Mouse (Mus musculus): ENCODE measurements around the gene Rilp. TPM values are rescaled to one million over a fixed set of nuclear protein-coding genes. Genes with fewer than 3 reads are reported as not detected.
"Not testable (repeated sequence)": the region's sequence is repeated elsewhere in the genome, so short reads cannot be mapped to it uniquely, and the experiment has no call there.

The Rilp gene
- polyA plus RNA-seq, 1 experiment from 2014 or later: 0.15 TPM

- Histone ChIP-seq H3K36me3 (replicated peaks) (0 out of 2 replicates have a peak, but pooled peaks cover 3% of the 10 kb centered on the region), H3K4me3 (no peak overlapping the region; the same call in 1 of the 2 replicates), H3K27ac (peak overlapping the region; percentile 79), H3K9me3 (no peaks in the 10 kb centered on the region), H3K4me1 (peaks cover 52% of the 10 kb centered on the region), H3K27me3 (ENCODE audit: poor library complexity, severe bottlenecking) (peaks cover under 1% of the 10 kb centered on the region; the same call in 1 of the 2 replicates)
- no peak for DNase-seq (ENCODE audit: extremely low spot score, low spot score)
- 66% methylated on average over 9 of the region's 9 CpGs for WGBS
These were observed 28.5 kb downstream of the Rilp start for GRCm38 (mm10) chr11:75538184-75538969.

GRCm38 (mm10) chr11:75538970-75539299, 29.0 kb downstream of the Rilp start:
- Histone ChIP-seq H3K36me3 (replicated peaks) (0 out of 2 replicates have a peak, but pooled peaks cover 3% of the 10 kb centered on the region), H3K27ac (peak overlapping the region; percentile 79; the same call in 1 of the 2 replicates), H3K4me1 (peaks cover 51% of the 10 kb centered on the region), H3K4me3 (no peak overlapping the region), H3K27me3 (ENCODE audit: poor library complexity, severe bottlenecking) (no peaks in the 10 kb centered on the region), H3K9me3 (no peaks in the 10 kb centered on the region)
- no peak for DNase-seq (ENCODE audit: extremely low spot score, low spot score)
- WGBS: 93% methylated on average over 13 of the region's 13 CpGs

- no peak overlapping the region for H3K4me3 ChIP-seq
- H3K27me3 ChIP-seq (ENCODE audit: poor library complexity, severe bottlenecking): no peaks in the 10 kb centered on the region
- no peak for DNase-seq (ENCODE audit: extremely low spot score, low spot score)
- H3K27ac ChIP-seq: no peak overlapping the region
- H3K9me3 ChIP-seq: no peaks in the 10 kb centered on the region
- peaks cover 40% of the 10 kb centered on the region for H3K4me1 ChIP-seq
- 0 out of 2 replicates have a peak, but pooled peaks cover 3% of the 10 kb centered on the region for H3K36me3 ChIP-seq (replicated peaks)
- 85% methylated on average over 8 of the region's 8 CpGs for WGBS
These were observed 30.3 kb downstream of the Rilp start for GRCm38 (mm10) chr11:75540209-75540608.

GRCm38 (mm10) chr11:75540710-75541581, 31.1 kb downstream of the Rilp start:
- Histone ChIP-seq H3K36me3 (replicated peaks) (0 out of 2 replicates have a peak, but pooled peaks cover 3% of the 10 kb centered on the region), H3K27me3 (ENCODE audit: poor library complexity, severe bottlenecking) (no peaks in the 10 kb centered on the region), H3K27ac (peak overlapping the region; percentile 59), H3K4me3 (no peak overlapping the region), H3K4me1 (peaks cover 43% of the 10 kb centered on the region), H3K9me3 (no peaks in the 10 kb centered on the region)
- DNase-seq (ENCODE audit: extremely low spot score, low spot score): no peak
- WGBS: 80% methylated on average over 19 of the region's 19 CpGs

GRCm38 (mm10) chr11:75544713-75545112, 34.8 kb downstream of the Rilp start:
- Histone ChIP-seq H3K36me3 (replicated peaks) (0 out of 2 replicates have a peak, but pooled peaks cover 3% of the 10 kb centered on the region), H3K4me3 (no peak overlapping the region), H3K9me3 (no peaks in the 10 kb centered on the region), H3K27ac (no peak overlapping the region), H3K4me1 (peaks cover 30% of the 10 kb centered on the region), H3K27me3 (ENCODE audit: poor library complexity, severe bottlenecking) (no peaks in the 10 kb centered on the region)
- DNase-seq (ENCODE audit: extremely low spot score, low spot score): no peak
- 93% methylated on average over 9 of the region's 9 CpGs for WGBS

GRCm38 (mm10) chr11:75546057-75546456, 36.2 kb downstream of the Rilp start:
- DNase-seq (ENCODE audit: extremely low spot score, low spot score): no peak
- 84% methylated on average over 4 of the region's 4 CpGs for WGBS
- no peaks in the 10 kb centered on the region for H3K27me3 ChIP-seq (ENCODE audit: poor library complexity, severe bottlenecking)

GRCm38 (mm10) chr11:75549658-75550111, 39.8 kb downstream of the Rilp start:
- Histone ChIP-seq H3K27me3 (ENCODE audit: poor library complexity, severe bottlenecking) (no peaks in the 10 kb centered on the region), H3K4me3 (no peak overlapping the region), H3K9me3 (no peaks in the 10 kb centered on the region), H3K36me3 (replicated peaks) (no peaks in the 10 kb centered on the region), H3K27ac (peak overlapping the region; percentile 62), H3K4me1 (peaks cover 53% of the 10 kb centered on the region)
- 59% methylated on average over 5 of the region's 5 CpGs for WGBS
- DNase-seq (ENCODE audit: extremely low spot score, low spot score): no peak

More at GRCm38 (mm10) chr11:75546057-75546456, 36.2 kb downstream of the Rilp start:
- Histone ChIP-seq H3K36me3 (replicated peaks) (0 out of 2 replicates have a peak, but pooled peaks cover 3% of the 10 kb centered on the region), H3K4me1 (peaks cover 33% of the 10 kb centered on the region), H3K9me3 (no peaks in the 10 kb centered on the region), H3K27ac (no peak overlapping the region), H3K4me3 (no peak overlapping the region)

GRCm38 (mm10) chr11:75550200-75550946, 40.5 kb downstream of the Rilp start:
- 74% methylated on average over 12 of the region's 12 CpGs for WGBS
- Histone ChIP-seq H3K27ac (peak overlapping the region; percentile 62), H3K9me3 (no peaks in the 10 kb centered on the region), H3K4me1 (peaks cover 52% of the 10 kb centered on the region), H3K4me3 (no peak overlapping the region), H3K27me3 (ENCODE audit: poor library complexity, severe bottlenecking) (no peaks in the 10 kb centered on the region), H3K36me3 (replicated peaks) (no peaks in the 10 kb centered on the region)
- DNase-seq (ENCODE audit: extremely low spot score, low spot score): no peak

- 93% methylated on average over 5 of the region's 5 CpGs for WGBS
- Histone ChIP-seq H3K4me1 (peaks cover 43% of the 10 kb centered on the region), H3K9me3 (no peaks in the 10 kb centered on the region), H3K27ac (0 out of 2 replicates have a peak overlapping the region, but pooled peaks have one; percentile 64), H3K27me3 (ENCODE audit: poor library complexity, severe bottlenecking) (no peaks in the 10 kb centered on the region), H3K36me3 (replicated peaks) (no peaks in the 10 kb centered on the region), H3K4me3 (no peak overlapping the region)
- no peak for DNase-seq (ENCODE audit: extremely low spot score, low spot score)
These were observed 41.4 kb downstream of the Rilp start for GRCm38 (mm10) chr11:75551321-75551720.

- 77% methylated on average over 9 of the region's 9 CpGs for WGBS
- no peak for DNase-seq (ENCODE audit: extremely low spot score, low spot score)
- H3K27ac ChIP-seq: peak overlapping the region; percentile 64
- no peak overlapping the region for H3K4me3 ChIP-seq
- H3K9me3 ChIP-seq: no peaks in the 10 kb centered on the region
- peaks cover 45% of the 10 kb centered on the region for H3K4me1 ChIP-seq
- no peaks in the 10 kb centered on the region for H3K27me3 ChIP-seq (ENCODE audit: poor library complexity, severe bottlenecking)
- no peaks in the 10 kb centered on the region for H3K36me3 ChIP-seq (replicated peaks)
These were observed 42.1 kb downstream of the Rilp start for GRCm38 (mm10) chr11:75551961-75552441.

GRCm38 (mm10) chr11:75552906-75553482, 43.1 kb downstream of the Rilp start:
- Histone ChIP-seq H3K9me3 (no peaks in the 10 kb centered on the region), H3K27me3 (ENCODE audit: poor library complexity, severe bottlenecking) (no peaks in the 10 kb centered on the region), H3K36me3 (replicated peaks) (peaks cover 3% of the 10 kb centered on the region; the same call in 1 of the 2 replicates), H3K4me1 (peaks cover 50% of the 10 kb centered on the region), H3K27ac (no peak overlapping the region), H3K4me3 (no peak overlapping the region)
- no peak for DNase-seq (ENCODE audit: extremely low spot score, low spot score)
- WGBS: 42% methylated on average over 7 of the region's 7 CpGs

GRCm38 (mm10) chr11:75556006-75556405, 46.1 kb downstream of the Rilp start:
- not testable (repeated sequence) for DNase-seq (ENCODE audit: extremely low spot score, low spot score)

More at GRCm38 (mm10) chr11:75556006-75556405, 46.1 kb downstream of the Rilp start:
- H3K27me3 ChIP-seq (ENCODE audit: poor library complexity, severe bottlenecking); H3K36me3 ChIP-seq (replicated peaks); H3K4me3 ChIP-seq; H3K9me3 ChIP-seq; H3K27ac ChIP-seq: not testable (repeated sequence)
- peaks cover 31% of the 10 kb centered on the region for H3K4me1 ChIP-seq
- WGBS: 89% methylated on average over 6 of the region's 6 CpGs

All from forebrain, embryonic 10.5 days (tissue).